Mouse (Mus musculus): ENCODE results near the gene Kcnj8. TPM values are rescaled to one million over a fixed set of nuclear protein-coding genes. Genes with fewer than 3 reads are reported as not detected.

Kcnj8 gene
- 20.5 and 24.1 TPM in 2 replicates for total RNA-seq (2021)
- long read RNA-seq, experiment 1, transcript Kcnj8-202 (3 exons, 2,548 nt) = major isoform, 33 of 43 reads
- long read RNA-seq, experiment 1, partial matches to known transcripts = 0 of 43 reads
- long read RNA-seq, experiment 1, other reads (novel, unspliced or antisense) = 10 of 43 reads
- long read RNA-seq, experiment 2, transcript Kcnj8-202 (3 exons, 2,548 nt) = major isoform, 28 of 42 reads
- long read RNA-seq, experiment 2, partial matches to known transcripts = 0 of 42 reads
- long read RNA-seq, experiment 2, other reads (novel, unspliced or antisense) = 13 of 42 reads

GRCm38 (mm10) chr6:142571055-142571618 lies at the start of gene Kcnj8:
Gene Kcnj8, minus strand, starts transcription at chr6:142571614.
- peak; percentile 88 for DNase-seq

- DNase-seq = no peak
These were observed 45.2 kb upstream of the Kcnj8 start for GRCm38 (mm10) chr6:142616659-142617058.

GRCm38 (mm10) chr6:142614324-142614723 lies 42.9 kb upstream of the Kcnj8 start:
- DNase-seq = no peak

GRCm38 (mm10) chr6:142612366-142612765 lies 41.0 kb upstream of the Kcnj8 start:
- no peak for DNase-seq

GRCm38 (mm10) chr6:142609401-142610373 lies 38.3 kb upstream of the Kcnj8 start:
- peak; percentile 9 for DNase-seq

- DNase-seq = no peak
These were observed 35.7 kb upstream of the Kcnj8 start for GRCm38 (mm10) chr6:142607080-142607479.

- no peak for DNase-seq
These were observed 31.4 kb upstream of the Kcnj8 start for GRCm38 (mm10) chr6:142602772-142603171.

- DNase-seq = peak; percentile 41
These were observed 7.4 kb upstream of the Kcnj8 start for GRCm38 (mm10) chr6:142578831-142579230.

- no peak for DNase-seq
These were observed 6.4 kb upstream of the Kcnj8 start for GRCm38 (mm10) chr6:142577801-142578200.

GRCm38 (mm10) chr6:142572876-142573275 lies 1.5 kb upstream of the Kcnj8 start:
- DNase-seq = no peak

GRCm38 (mm10) chr6:142571629-142572360 lies 381 bp upstream of the Kcnj8 start:
- peak; percentile 24 for DNase-seq

GRCm38 (mm10) chr6:142570046-142570770 lies 1.2 kb downstream of the Kcnj8 start:
- peak; percentile 14 for DNase-seq

- DNase-seq = no peak
These were observed 2.6 kb downstream of the Kcnj8 start for GRCm38 (mm10) chr6:142568713-142569357.

- DNase-seq = peak; percentile 81
These were observed 4.0 kb downstream of the Kcnj8 start for GRCm38 (mm10) chr6:142567452-142567851.

GRCm38 (mm10) chr6:142564746-142565145 lies 6.7 kb downstream of the Kcnj8 start:
- no peak for DNase-seq

- DNase-seq = no peak
These were observed 10.3 kb downstream of the Kcnj8 start for GRCm38 (mm10) chr6:142561151-142561550.

- peak; percentile 44 for DNase-seq
These were observed 12.4 kb downstream of the Kcnj8 start for GRCm38 (mm10) chr6:142558772-142559679.

- no peak for DNase-seq
These were observed 13.3 kb downstream of the Kcnj8 start for GRCm38 (mm10) chr6:142558076-142558475.

GRCm38 (mm10) chr6:142555988-142556387 lies 15.4 kb downstream of the Kcnj8 start:
- no peak for DNase-seq

GRCm38 (mm10) chr6:142551482-142551881 lies 19.9 kb downstream of the Kcnj8 start:
- DNase-seq = peak; percentile 54

All from adrenal gland, postnatal 14 days (tissue).